Mouse (Mus musculus): ENCODE data around the gene Rab36.
"Not testable (repeated sequence)": the region's sequence is repeated elsewhere in the genome, so short reads cannot be mapped to it uniquely, and the experiment has no call there.

The Rab36 gene

GRCm38 (mm10) chr10:75036883-75037379 lies at the start of gene Rab36:
Gene Rab36 (plus strand): TSS chr10:75037058.
- DNase-seq, result peak; percentile 99

- DNase-seq, result no peak
These were observed 49.0 kb upstream of the Rab36 start for GRCm38 (mm10) chr10:74987698-74988470.

- DNase-seq, result no peak
These were observed 47.0 kb upstream of the Rab36 start for GRCm38 (mm10) chr10:74989814-74990213.

GRCm38 (mm10) chr10:74990584-74991322 lies 46.1 kb upstream of the Rab36 start:
- peak; percentile 16 for DNase-seq

GRCm38 (mm10) chr10:74994863-74995262 lies 42.0 kb upstream of the Rab36 start:
- peak; percentile 23 for DNase-seq

- DNase-seq, result peak; percentile 53
These were observed 41.5 kb upstream of the Rab36 start for GRCm38 (mm10) chr10:74995377-74995776.

- DNase-seq, result no peak
These were observed 35.5 kb upstream of the Rab36 start for GRCm38 (mm10) chr10:75001391-75001790.

GRCm38 (mm10) chr10:75004067-75004466 lies 32.8 kb upstream of the Rab36 start:
- no peak for DNase-seq

GRCm38 (mm10) chr10:75006889-75007662 lies 29.8 kb upstream of the Rab36 start:
- DNase-seq, result no peak

- DNase-seq, result no peak
These were observed 26.2 kb upstream of the Rab36 start for GRCm38 (mm10) chr10:75010704-75011103.

GRCm38 (mm10) chr10:75015465-75015864 lies 21.4 kb upstream of the Rab36 start:
- DNase-seq, result no peak

- no peak for DNase-seq
These were observed 20.4 kb upstream of the Rab36 start for GRCm38 (mm10) chr10:75016481-75016880.

- DNase-seq, result no peak
These were observed 16.6 kb upstream of the Rab36 start for GRCm38 (mm10) chr10:75020271-75020670.

- peak; percentile 88 for DNase-seq
These were observed 15.7 kb upstream of the Rab36 start for GRCm38 (mm10) chr10:75021138-75021537.

- DNase-seq, result no peak
These were observed 10.4 kb upstream of the Rab36 start for GRCm38 (mm10) chr10:75026491-75026890.

GRCm38 (mm10) chr10:75028743-75029142 lies 8.1 kb upstream of the Rab36 start:
- DNase-seq, result no peak

- DNase-seq, result no peak
These were observed 7.2 kb upstream of the Rab36 start for GRCm38 (mm10) chr10:75029677-75030076.

GRCm38 (mm10) chr10:75030234-75030633 lies 6.6 kb upstream of the Rab36 start:
- no peak for DNase-seq

GRCm38 (mm10) chr10:75031345-75032114 lies 5.3 kb upstream of the Rab36 start:
- DNase-seq, result no peak

- peak; percentile 89 for DNase-seq
These were observed 4.5 kb upstream of the Rab36 start, which contains the start of gene Rsph14 for GRCm38 (mm10) chr10:75032395-75032794. Gene Rsph14 (minus strand): TSS chr10:75032586.

GRCm38 (mm10) chr10:75042060-75042459 lies 5.2 kb downstream of the Rab36 start:
- not testable (repeated sequence) for DNase-seq

GRCm38 (mm10) chr10:75044459-75044858 lies 7.6 kb downstream of the Rab36 start:
- no peak for DNase-seq

Measured in kidney, postnatal 10 days (tissue).